Mouse (Mus musculus): ENCODE data around the gene Phf8.
"Not testable (repeated sequence)": the region's sequence is repeated elsewhere in the genome, so short reads cannot be mapped to it uniquely, and the experiment has no call there.

The Phf8 gene

GRCm38 (mm10) chrX:151520458-151521322, at the start of gene Phf8:
TSS of gene Phf8 (plus strand) at chrX:151520672.
- peak; percentile 87 for DNase-seq (ENCODE audit: extremely low spot score)

DNA sequence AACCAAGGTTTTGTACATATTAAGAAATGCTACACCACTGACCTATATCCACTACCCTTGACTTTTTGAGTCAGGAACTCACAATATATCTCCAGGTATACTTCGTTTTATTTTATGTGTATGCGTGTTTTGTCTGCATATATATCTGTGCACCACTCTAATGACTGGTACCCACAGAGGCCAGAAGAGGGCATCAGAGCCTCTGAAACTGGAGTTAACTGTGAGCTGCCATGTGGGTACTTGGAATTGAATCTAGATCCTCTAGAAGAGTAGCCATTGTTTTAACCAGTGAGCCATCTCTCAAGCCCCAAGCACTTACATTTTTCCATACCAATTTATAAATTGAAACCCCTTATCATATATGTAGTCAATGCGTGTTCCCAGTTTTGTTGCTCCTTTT, 32.3 kb upstream of the Phf8 start:
- DNase-seq (ENCODE audit: extremely low spot score): no peak

- not testable (repeated sequence) for DNase-seq (ENCODE audit: extremely low spot score)
Observed at GRCm38 (mm10) chrX:151493269-151493668, 27.2 kb upstream of the Phf8 start.

DNA sequence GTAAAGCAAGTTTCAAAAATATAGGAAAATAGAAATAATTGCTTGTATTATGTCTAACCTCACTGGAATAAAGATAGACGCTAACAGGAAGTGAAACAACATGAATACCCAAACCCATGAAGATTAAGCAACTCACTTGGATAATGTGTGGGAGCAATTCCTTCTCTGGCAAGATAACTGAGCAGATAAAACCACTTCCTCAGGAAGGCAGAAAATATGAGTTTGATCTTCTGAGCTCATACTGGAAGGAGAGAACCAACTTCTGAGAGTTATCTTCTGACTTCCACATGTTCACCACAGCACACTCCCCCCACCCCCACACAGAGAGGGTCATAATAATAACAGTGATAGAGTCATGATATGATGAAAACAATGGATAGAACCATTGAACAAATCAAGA, 23.9 kb upstream of the Phf8 start:
- no peak for DNase-seq (ENCODE audit: extremely low spot score)

DNA sequence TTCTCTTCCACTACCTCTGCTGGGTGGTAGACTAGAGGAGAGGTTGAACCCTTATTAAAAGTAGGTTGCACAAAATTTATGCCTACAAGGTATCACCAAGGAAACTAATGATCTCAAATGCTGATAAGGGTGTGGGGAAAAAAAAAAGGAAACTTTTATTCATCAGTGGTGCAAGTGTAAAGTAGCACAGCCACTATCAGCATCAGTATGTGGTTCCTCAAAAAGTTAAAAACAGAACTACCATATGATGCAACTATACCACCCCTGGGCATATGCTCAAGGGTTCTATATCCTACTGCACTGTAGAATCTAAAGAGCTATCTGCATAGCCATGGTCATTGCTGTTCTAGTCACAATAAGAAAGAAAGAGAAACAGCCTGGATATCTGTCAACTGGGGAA, 11.9 kb upstream of the Phf8 start:
- no peak for DNase-seq (ENCODE audit: extremely low spot score)

- no peak for DNase-seq (ENCODE audit: extremely low spot score)
Observed at GRCm38 (mm10) chrX:151509906-151510305, 10.6 kb upstream of the Phf8 start.

GRCm38 (mm10) chrX:151513066-151513465, 7.4 kb upstream of the Phf8 start:
- DNase-seq (ENCODE audit: extremely low spot score): no peak

DNA sequence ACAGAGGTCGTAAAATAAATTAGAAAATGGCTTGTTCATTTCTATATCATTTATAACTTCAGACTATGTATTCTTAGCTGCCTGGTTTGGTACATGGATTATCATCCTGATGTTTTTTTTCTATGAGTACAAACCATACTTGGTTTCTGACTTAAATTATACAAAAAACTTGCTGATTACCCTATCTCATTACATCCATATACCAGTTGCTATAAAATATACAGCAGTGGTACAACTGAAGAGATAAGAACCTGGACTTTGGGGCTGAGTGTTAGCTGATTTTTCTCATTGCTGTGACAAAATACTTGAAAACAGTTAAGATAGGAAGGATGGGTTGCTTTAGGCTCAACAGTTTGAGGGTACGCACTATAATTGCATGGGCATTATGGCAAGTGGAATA, 6.8 kb upstream of the Phf8 start:
- no peak for DNase-seq (ENCODE audit: extremely low spot score)

GRCm38 (mm10) chrX:151518181-151518580, 2.3 kb upstream of the Phf8 start:
- no peak for DNase-seq (ENCODE audit: extremely low spot score)

DNA sequence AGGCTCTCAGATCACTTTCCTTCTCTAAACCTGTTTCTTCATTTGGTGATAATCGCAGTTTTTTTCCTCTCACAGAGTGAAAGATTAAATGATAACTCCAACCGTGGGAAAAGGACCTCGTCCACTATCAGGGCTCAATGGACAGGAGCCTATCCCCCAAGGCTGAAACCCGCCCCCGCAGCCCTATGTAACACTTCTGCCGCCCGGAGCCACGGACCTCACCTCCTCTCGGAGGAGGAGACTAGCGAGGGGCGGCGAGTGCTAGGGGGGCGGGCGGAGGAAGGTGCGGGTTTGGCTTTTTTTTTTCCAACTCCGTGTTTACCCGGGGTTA, 380 bp upstream of the Phf8 start:
- DNase-seq (ENCODE audit: extremely low spot score): no peak

- DNase-seq (ENCODE audit: extremely low spot score): peak; percentile 10
Observed at GRCm38 (mm10) chrX:151521786-151522522, 1.5 kb downstream of the Phf8 start.

DNA sequence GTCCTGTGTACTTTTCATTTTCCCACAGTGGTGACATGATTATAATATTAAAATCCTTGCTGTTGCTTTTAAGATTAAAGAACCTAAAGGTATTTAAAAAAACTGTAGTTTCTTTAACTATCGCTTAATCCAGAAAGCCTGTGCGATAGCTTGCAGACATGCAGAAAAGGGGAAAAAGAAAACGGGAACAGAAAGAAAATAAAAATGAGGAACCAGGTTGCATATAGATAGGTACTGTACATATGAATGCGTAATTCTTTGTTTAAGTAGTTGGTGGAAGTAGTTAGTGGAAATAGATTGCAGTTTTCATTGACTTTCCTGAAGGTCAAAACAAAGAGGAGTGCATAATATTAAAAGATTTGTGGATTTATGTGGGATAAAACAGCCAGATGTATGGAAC, 32.9 kb downstream of the Phf8 start:
- DNase-seq (ENCODE audit: extremely low spot score): no peak

- DNase-seq (ENCODE audit: extremely low spot score): no peak
Observed at GRCm38 (mm10) chrX:151575166-151575565, 54.7 kb downstream of the Phf8 start.

DNA sequence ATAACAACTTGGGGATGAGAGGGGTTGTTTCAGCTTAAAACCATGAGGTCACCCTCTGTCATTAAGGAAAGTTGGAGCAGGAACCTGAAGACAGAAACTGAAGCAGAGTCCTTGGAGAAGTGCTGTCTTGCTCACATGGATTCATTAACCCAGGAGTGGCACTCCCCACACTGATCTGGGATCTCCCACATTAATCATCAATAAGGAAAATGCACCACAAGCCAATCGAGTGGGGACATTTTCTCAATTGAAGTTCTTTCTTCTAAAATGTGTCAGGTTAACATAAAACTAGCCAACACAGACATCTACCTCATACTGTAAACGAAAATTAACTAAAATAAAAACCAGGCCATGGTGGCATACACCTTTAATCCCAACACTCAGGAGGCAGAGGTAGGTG, 122.9 kb downstream of the Phf8 start:
- no peak for DNase-seq (ENCODE audit: extremely low spot score)

DNA sequence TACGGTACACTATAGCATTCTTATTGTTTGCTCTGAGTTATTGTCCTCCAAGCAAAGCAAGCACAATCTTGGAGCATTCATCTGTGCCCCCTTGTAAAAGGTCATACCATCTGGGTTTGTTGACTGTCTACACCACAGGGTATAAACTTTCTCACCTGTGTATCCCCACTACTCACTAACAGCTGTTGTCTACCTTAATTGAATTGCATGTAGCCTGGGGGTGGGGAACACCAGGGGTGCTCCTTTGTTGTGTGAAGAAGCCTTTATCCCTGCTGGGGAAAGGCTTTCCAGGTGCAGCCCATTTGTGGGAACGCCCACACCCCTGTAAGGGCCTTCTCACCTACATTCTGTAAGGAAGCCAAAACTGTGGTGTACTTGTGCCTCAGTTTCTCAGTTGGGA, 133.3 kb downstream of the Phf8 start:
- DNase-seq (ENCODE audit: extremely low spot score): no peak

DNA sequence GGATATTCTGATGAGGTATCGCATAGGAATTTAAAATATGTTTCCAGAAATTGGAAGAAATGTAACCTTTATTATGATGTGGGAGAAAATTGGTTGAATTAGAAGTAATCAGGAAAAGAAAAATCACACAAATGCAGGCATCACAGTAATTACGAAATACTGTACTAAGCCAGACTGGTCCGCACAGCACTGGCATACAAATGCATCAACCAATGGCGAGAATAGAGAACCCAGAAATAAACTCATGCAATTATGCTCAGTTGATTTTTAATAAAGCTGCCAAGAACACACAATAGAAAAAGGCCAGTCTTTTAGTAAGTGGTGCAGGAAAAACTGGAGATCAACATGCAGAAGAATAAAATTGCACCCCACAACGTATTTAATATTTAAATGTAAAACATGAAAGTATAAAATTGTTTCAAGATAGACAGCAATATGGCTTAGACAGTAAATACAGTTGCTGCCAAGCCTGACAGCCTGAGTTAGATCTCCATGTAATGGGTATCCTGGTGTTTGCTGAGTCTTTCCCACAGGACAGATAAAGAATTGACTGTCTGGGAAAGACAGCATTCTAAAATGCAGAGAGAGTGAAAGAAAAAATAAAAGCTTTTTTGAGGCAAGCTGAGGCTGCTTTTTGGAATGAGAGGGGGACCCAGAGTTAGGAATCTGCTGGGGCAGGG, 154.2 kb downstream of the Phf8 start:
- DNase-seq (ENCODE audit: extremely low spot score): no peak

Measured in embryo, embryonic 9.5 days (tissue).